Mouse (Mus musculus): ENCODE results near the gene Cyp1a2. TPM values are rescaled to one million over a fixed set of nuclear protein-coding genes. Genes with fewer than 3 reads are reported as not detected.

The Cyp1a2 gene
- total RNA-seq, 2 experiments from 2014 or later: not detected

GRCm38 (mm10) chr9:57644944-57645893, 38.3 kb downstream of the Cyp1a2 start:
- DNase-seq: peak; percentile 89 to 91

GRCm38 (mm10) chr9:57644442-57644943, 39.0 kb downstream of the Cyp1a2 start:
- DNase-seq: no peak

GRCm38 (mm10) chr9:57643856-57644180, 39.7 kb downstream of the Cyp1a2 start:
- no peak for DNase-seq

- DNase-seq: no peak
Measured at GRCm38 (mm10) chr9:57643169-57643855, 40.2 kb downstream of the Cyp1a2 start.

GRCm38 (mm10) chr9:57641775-57642550, 41.5 kb downstream of the Cyp1a2 start:
- no peak for DNase-seq

GRCm38 (mm10) chr9:57641022-57641421, 42.5 kb downstream of the Cyp1a2 start:
- DNase-seq: no peak

GRCm38 (mm10) chr9:57640384-57640783, 43.1 kb downstream of the Cyp1a2 start:
- no peak for DNase-seq

- no peak for DNase-seq
Measured at GRCm38 (mm10) chr9:57639661-57640328, 43.7 kb downstream of the Cyp1a2 start.

GRCm38 (mm10) chr9:57638651-57639459, 44.6 kb downstream of the Cyp1a2 start:
- no peak for DNase-seq

GRCm38 (mm10) chr9:57637741-57638322, 45.7 kb downstream of the Cyp1a2 start:
- DNase-seq: peak; percentile 47 to 54

- DNase-seq: no peak
Measured at GRCm38 (mm10) chr9:57637272-57637671, 46.2 kb downstream of the Cyp1a2 start.

GRCm38 (mm10) chr9:57633481-57634024, 50.0 kb downstream of the Cyp1a2 start:
- DNase-seq: peak; percentile 51 to 57

GRCm38 (mm10) chr9:57629118-57629874, 54.2 kb downstream of the Cyp1a2 start:
- DNase-seq: peak; percentile 77 to 81

- DNase-seq: no peak
Measured at GRCm38 (mm10) chr9:57628717-57629116, 54.8 kb downstream of the Cyp1a2 start.

GRCm38 (mm10) chr9:57627892-57628291, 55.6 kb downstream of the Cyp1a2 start:
- DNase-seq: no peak

GRCm38 (mm10) chr9:57627191-57627590, 56.3 kb downstream of the Cyp1a2 start:
- no peak for DNase-seq

All from layer of hippocampus, postnatal 36 days (tissue).